Mouse (Mus musculus) intestine, embryonic 14.5 days (tissue): ENCODE data around the gene Ubr7. TPM values are rescaled to one million over a fixed set of nuclear protein-coding genes. Genes with fewer than 3 reads are reported as not detected.

Experiments
- ATAC-seq: fragments of 200-750 bp; cut with Nextera tagmentation; replicated peaks from 2 replicates; pipeline ENCODE4 v1.8.0; 2017; ENCODE audit warnings: low read depth, moderate number of reproducible peaks, moderate TSS enrichment, moderate library complexity; ENCODE audit not compliant: low FRiP score, low TSS enrichment
- DNase-seq: peaks from one replicate; pipeline ENCODE4 v3.0.0-alpha.2; 2018; ENCODE audit warnings: low spot score
- H3K27ac ChIP-seq: fragments of 300-500 bp; sonication (generic); 2 replicates; pipeline ENCODE4 v1.5.1; 2014; ENCODE audit warnings: low read depth, mild to moderate bottlenecking, control low read depth
- H3K27me3 ChIP-seq: fragments of 300-500 bp; sonication (generic); replicated peaks from 2 replicates; pipeline ENCODE4 v1.6.1; 2014; ENCODE audit warnings: low read length, control low read depth; ENCODE audit not compliant: control insufficient read depth, insufficient read depth
- H3K36me3 ChIP-seq: fragments of 300-500 bp; sonication (generic); 2 replicates; pipeline ENCODE4 v1.6.1; 2014; ENCODE audit warnings: low read length, control low read depth; ENCODE audit not compliant: control insufficient read depth, insufficient read depth
- H3K4me1 ChIP-seq: fragments of 300-500 bp; sonication (generic); replicated peaks from 2 replicates; pipeline ENCODE4 v1.6.1; 2014; ENCODE audit warnings: low read length, control low read depth, mixed read lengths; ENCODE audit not compliant: control insufficient read depth, insufficient read depth
- H3K4me2 ChIP-seq: fragments of 300-500 bp; sonication (generic); 2 replicates; pipeline ENCODE4 v1.6.1; 2014; ENCODE audit warnings: low read length
- H3K4me3 ChIP-seq: fragments of 300-500 bp; sonication (generic); 2 replicates; pipeline ENCODE4 v1.5.1; 2014; ENCODE audit warnings: low read depth, low read length, control low read depth, mixed read lengths
- H3K9ac ChIP-seq: fragments of 300-500 bp; sonication (generic); 2 replicates; pipeline ENCODE4 v1.6.1; 2014; ENCODE audit warnings: mild to moderate bottlenecking, low read length
- H3K9me3 ChIP-seq: fragments of 300-500 bp; sonication (generic); 2 replicates; pipeline ENCODE4 v1.6.1; 2016; ENCODE audit warnings: low read length, control low read depth; ENCODE audit not compliant: control insufficient read depth
- WGBS: fragments of 180-500 bp; shearing (Covaris S2); extraction: QIAGEN DNeasy Blood & Tissue Kit; methylation state at CpG from one replicate; pipeline ENCODE4 v1.1.7; 2014; 5-methylcytosine and 5-hydroxymethylcytosine counted together
- polyA plus RNA-seq: library from polyadenylated mRNA; unstranded; fragments of >200 nt; fragmentation: Nextera tagmentation; extraction: Ambion mirVana; gene quantifications from 2 replicates; pipeline ENCODE4 v1.2.1, GENCODE M21; 2014

The Ubr7 gene
- polyA plus RNA-seq, 1 experiment from 2014 or later: 45.7 TPM

- H3K4me3 ChIP-seq: no peak overlapping the region
- H3K9ac ChIP-seq: no peak overlapping the region
- ATAC-seq (no peak), DNase-seq (no peak)
- H3K9me3 ChIP-seq: no peaks in the 10 kb centered on the region
- H3K4me2 ChIP-seq: no peak overlapping the region
- H3K27me3 ChIP-seq: no peaks in the 10 kb centered on the region
- H3K4me1 ChIP-seq: peaks cover 5% of the 10 kb centered on the region; the same call in 1 of the 2 replicates
- 73% methylated on average over 5 of the region's 5 CpGs for WGBS
- no peak overlapping the region for H3K27ac ChIP-seq
- H3K36me3 ChIP-seq: no peaks in the 10 kb centered on the region
Observed at GRCm38 (mm10) chr12:102739096-102739495, 18.7 kb upstream of the Ubr7 start.

GRCm38 (mm10) chr12:102740285-102740684, 17.5 kb upstream of the Ubr7 start:
- 60% methylated on average over 3 of the region's 3 CpGs for WGBS
- ATAC-seq: no peak

GRCm38 (mm10) chr12:102742056-102742455, 15.7 kb upstream of the Ubr7 start:
- H3K27ac ChIP-seq: no peak overlapping the region
- H3K9me3 ChIP-seq: no peaks in the 10 kb centered on the region
- H3K4me2 ChIP-seq: no peak overlapping the region
- peaks cover 14% of the 10 kb centered on the region for H3K4me1 ChIP-seq
- DNase-seq: no peak
- no peak overlapping the region for H3K9ac ChIP-seq
- no peak for ATAC-seq
- H3K27me3 ChIP-seq: no peaks in the 10 kb centered on the region
- 73% methylated on average over 7 of the region's 7 CpGs for WGBS
- no peak overlapping the region for H3K4me3 ChIP-seq
- peaks cover 15% of the 10 kb centered on the region; the same call in 1 of the 2 replicates for H3K36me3 ChIP-seq

More at GRCm38 (mm10) chr12:102740285-102740684, 17.5 kb upstream of the Ubr7 start:
- Histone ChIP-seq H3K9me3 (no peaks in the 10 kb centered on the region), H3K4me2 (no peak overlapping the region), H3K27me3 (no peaks in the 10 kb centered on the region), H3K36me3 (no peaks in the 10 kb centered on the region), H3K4me1 (peaks cover 14% of the 10 kb centered on the region), H3K9ac (no peak overlapping the region), H3K27ac (no peak overlapping the region), H3K4me3 (no peak overlapping the region)
- DNase-seq: no peak

GRCm38 (mm10) chr12:102743036-102743588, 14.7 kb upstream of the Ubr7 start:
- under 1% methylated on average over 33 of the region's 33 CpGs for WGBS
- ATAC-seq: peak; percentile 26

GRCm38 (mm10) chr12:102743589-102744574, 13.9 kb upstream of the Ubr7 start, which contains the start of the genes Moap1 and Tmem251:
TSS of gene Moap1 (minus strand) at chr12:102743661.
TSS of gene Tmem251 (plus strand) at chr12:102743762.
- peak within 1 kb of the TSS; percentile 75 for H3K4me2 ChIP-seq
- under 1% methylated on average over 61 of the region's 63 CpGs for WGBS
- peaks cover 14% of the 10 kb centered on the region for H3K4me1 ChIP-seq
- H3K36me3 ChIP-seq: peaks cover 24% of the 10 kb centered on the region
- peak within 1 kb of the TSS; percentile 78 for H3K27ac ChIP-seq
- ATAC-seq: peak; percentile 94
- DNase-seq: peak; percentile 92
- peak within 1 kb of the TSS; percentile 76 for H3K9ac ChIP-seq
- H3K27me3 ChIP-seq: no peaks in the 10 kb centered on the region
- H3K9me3 ChIP-seq: no peaks in the 10 kb centered on the region
- H3K4me3 ChIP-seq: peak within 1 kb of the TSS; percentile 72

More at GRCm38 (mm10) chr12:102743036-102743588, 14.7 kb upstream of the Ubr7 start:
- Histone ChIP-seq H3K36me3 (peaks cover 19% of the 10 kb centered on the region), H3K27me3 (no peaks in the 10 kb centered on the region), H3K27ac (peak overlapping the region; percentile 78), H3K9me3 (no peaks in the 10 kb centered on the region), H3K4me3 (peak overlapping the region; percentile 72), H3K4me1 (peaks cover 14% of the 10 kb centered on the region), H3K9ac (peak overlapping the region; percentile 76), H3K4me2 (peak overlapping the region; percentile 75)
- DNase-seq: no peak

GRCm38 (mm10) chr12:102744839-102745238, 12.9 kb upstream of the Ubr7 start:
- peak overlapping the region; percentile 75 for H3K4me2 ChIP-seq
- peaks cover 14% of the 10 kb centered on the region for H3K4me1 ChIP-seq
- peaks cover 28% of the 10 kb centered on the region for H3K36me3 ChIP-seq
- no peak overlapping the region for H3K9ac ChIP-seq
- no peak for DNase-seq
- H3K27ac ChIP-seq: no peak overlapping the region
- peak overlapping the region; percentile 72; the same call in 1 of the 2 replicates for H3K4me3 ChIP-seq
- 60% methylated on average over 6 of the region's 6 CpGs for WGBS
- H3K27me3 ChIP-seq: no peaks in the 10 kb centered on the region
- no peaks in the 10 kb centered on the region for H3K9me3 ChIP-seq
- ATAC-seq: no peak

GRCm38 (mm10) chr12:102748256-102748655, 9.5 kb upstream of the Ubr7 start:
- Histone ChIP-seq H3K9ac (no peak overlapping the region), H3K36me3 (peaks cover 28% of the 10 kb centered on the region), H3K9me3 (no peaks in the 10 kb centered on the region), H3K27me3 (no peaks in the 10 kb centered on the region), H3K4me1 (peaks cover 9% of the 10 kb centered on the region), H3K4me2 (no peak overlapping the region), H3K27ac (no peak overlapping the region), H3K4me3 (no peak overlapping the region)
- WGBS: 85% methylated on average over 3 of the region's 3 CpGs
- no peak for ATAC-seq
- no peak for DNase-seq

- Histone ChIP-seq H3K27me3 (no peaks in the 10 kb centered on the region), H3K4me3 (peak overlapping the region; percentile 83), H3K4me2 (peak overlapping the region; percentile 74), H3K9ac (no peak overlapping the region), H3K9me3 (no peaks in the 10 kb centered on the region), H3K36me3 (peaks cover 5% of the 10 kb centered on the region; the same call in 1 of the 2 replicates), H3K27ac (no peak overlapping the region), H3K4me1 (peaks cover 10% of the 10 kb centered on the region; the same call in 1 of the 2 replicates)
- DNase-seq (no peak), ATAC-seq (no peak)
- WGBS: 80% methylated on average over 7 of the region's 7 CpGs
Observed at GRCm38 (mm10) chr12:102756304-102756703, 1.5 kb upstream of the Ubr7 start.
